Mouse (Mus musculus) layer of hippocampus, postnatal 14 days (tissue): ENCODE results near the gene Tex50. TPM values are rescaled to one million over a fixed set of nuclear protein-coding genes. Genes with fewer than 3 reads are reported as not detected.

Experiments
- DNase-seq, 2 experiments: peaks; one replicate each; pipeline ENCODE4 v3.0.0; 2021 to 2022; ENCODE audit warnings: low spot score in 2 of 2, mixed read lengths in 1 of 2
- total RNA-seq, 2 experiments: library from RNA; stranded (reverse); gene quantifications; 2 replicates each; pipeline ENCODE4 v1.2.3; 2021

Gene Tex50
- total RNA-seq, 2 experiments from 2014 or later, result not detected

GRCm38 (mm10) chr1:161126461-161126860, 32.7 kb downstream of the Tex50 start:
- no peak for DNase-seq

- DNase-seq, result no peak
These were observed 36.3 kb downstream of the Tex50 start for GRCm38 (mm10) chr1:161122661-161123418.

- no peak for DNase-seq
These were observed 44.5 kb downstream of the Tex50 start for GRCm38 (mm10) chr1:161114591-161114990.

GRCm38 (mm10) chr1:161109216-161109615, 49.9 kb downstream of the Tex50 start:
- DNase-seq, result no peak

Other genes with a start within 250 kb of the Tex50 start
- under 1 TPM; 0.48 to 0.58 TPM for gene Serpinc1, start 180.7 kb downstream of the Tex50 start, total RNA-seq
- gene Zbtb37, start 124.5 kb downstream of the Tex50 start, total RNA-seq, result 10 to 100 TPM; 15.7 to 19.2 TPM
- gene Dars2, start 88.7 kb downstream of the Tex50 start, total RNA-seq, result 10 to 100 TPM; 27.0 TPM
- gene Cenpl, start 88.6 kb downstream of the Tex50 start, total RNA-seq, result 1 to 10 TPM; 1.6 to 1.9 TPM
- 10 to 100 TPM; 18.7 to 19.1 TPM for gene Klhl20, start 27.8 kb downstream of the Tex50 start, total RNA-seq
- gene Ankrd45, start 16.6 kb downstream of the Tex50 start, total RNA-seq, result 10 to 100 TPM; 29.3 to 31.4 TPM
- gene Prdx6, start 91.9 kb upstream of the Tex50 start, total RNA-seq, result 100 to 1,000 TPM; 268 to 278 TPM
- gene Tnfsf4, start 236.1 kb upstream of the Tex50 start, total RNA-seq, result not detected